Mouse (Mus musculus) left cerebral cortex, adult 8-10 months (tissue): ENCODE results near the gene Gm10229. TPM values are rescaled to one million over a fixed set of nuclear protein-coding genes. Genes with fewer than 3 reads are reported as not detected.
"Not testable (repeated sequence)": the region's sequence is repeated elsewhere in the genome, so short reads cannot be mapped to it uniquely, and the experiment has no call there.

ENCODE experiments used
- DNase-seq, 2 experiments: peaks; one replicate each; pipeline ENCODE4 v3.0.0; 2022; ENCODE audit warnings: low spot score in 2 of 2
- total RNA-seq, 4 experiments: library from RNA; stranded (reverse); gene quantifications; 2 replicates each; pipeline ENCODE4 v1.2.4; 2022

Gene Gm10229
- total RNA-seq = not detected

DNA sequence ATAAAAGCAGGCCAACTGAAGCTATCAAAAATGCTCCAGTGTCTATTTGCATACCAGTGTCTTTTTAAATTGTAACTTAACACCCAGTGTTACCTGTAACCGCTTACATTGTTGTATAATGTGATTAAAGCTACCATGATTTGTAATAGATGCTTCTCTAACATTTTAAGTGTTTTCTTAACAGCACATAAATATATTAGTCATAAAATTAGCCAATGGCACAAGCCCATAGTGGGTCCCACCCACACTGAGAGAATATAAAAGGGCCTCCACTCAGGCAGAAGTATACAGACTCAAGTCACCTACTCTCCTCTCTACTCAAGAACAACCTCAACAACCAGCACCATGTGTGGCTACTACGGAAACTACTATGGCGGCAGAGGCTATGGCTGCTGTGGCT lies at the start of gene Gm10229:
TSS of gene Gm10229 (plus strand) at position 301 of the 400 bp plus-strand sequence.
- not testable (repeated sequence) for DNase-seq

DNA sequence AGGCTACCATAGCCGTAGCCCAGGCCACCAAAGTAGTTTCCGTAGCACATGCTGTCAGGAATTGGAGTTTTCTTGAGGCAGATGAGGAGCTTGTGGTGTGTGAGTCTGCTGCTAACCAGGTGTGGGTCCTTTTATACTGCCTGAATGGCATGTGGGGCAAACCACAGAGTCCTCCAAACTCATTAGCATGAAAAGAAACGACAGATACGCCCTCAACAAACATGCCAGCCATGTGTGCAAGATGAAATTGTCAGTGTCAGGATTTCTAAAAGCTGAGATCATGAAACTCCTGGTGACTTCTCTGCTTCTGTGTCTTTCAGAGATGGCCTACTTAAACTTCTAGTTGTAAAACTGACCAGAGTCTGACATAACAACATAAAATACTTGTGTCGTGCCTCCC lies 4.4 kb upstream of the Gm10229 start, which contains the start of gene Krtap22-2:
TSS of gene Krtap22-2 (minus strand) at position 101 of the 400 bp plus-strand sequence.
- no peak for DNase-seq

DNA sequence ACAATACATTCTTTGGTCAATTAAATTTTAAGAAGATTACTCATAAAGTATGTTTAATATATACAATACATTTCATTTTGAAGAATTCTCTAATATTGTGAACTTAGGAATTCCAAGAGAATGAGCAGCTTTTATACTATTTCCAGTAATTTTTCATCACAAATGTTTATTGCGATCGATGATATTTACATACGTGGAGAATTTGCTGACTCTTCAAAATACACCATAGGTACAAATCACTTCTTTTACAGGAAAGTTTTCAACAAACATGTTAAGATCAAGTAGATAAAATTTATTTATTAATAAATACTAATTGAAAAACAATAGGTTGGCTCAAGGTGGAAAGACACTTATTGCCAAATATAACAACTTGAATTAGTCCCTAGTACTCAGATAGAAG lies 1.1 kb upstream of the Gm10229 start:
- DNase-seq = no peak

DNA sequence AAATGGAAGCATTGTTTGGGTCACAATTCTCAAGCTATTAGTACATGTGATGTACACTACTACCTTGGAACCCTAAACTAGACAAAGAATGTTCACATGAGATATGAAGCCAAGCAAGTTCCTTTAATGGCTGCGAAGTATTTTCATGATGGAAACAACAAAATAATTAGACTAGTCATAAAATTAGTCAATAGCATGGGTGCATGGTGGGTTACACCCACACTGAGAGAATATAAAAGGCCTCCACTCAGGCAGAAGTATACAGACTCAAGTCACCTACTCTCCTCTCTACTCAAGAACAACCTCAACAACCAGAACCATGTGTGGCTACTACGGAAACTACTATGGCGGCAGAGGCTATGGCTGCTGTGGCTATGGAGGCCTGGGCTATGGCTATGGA lies 16.3 kb downstream of the Gm10229 start, which contains the start of gene Krtap6-1:
TSS of gene Krtap6-1 (plus strand) at position 301 of the 400 bp plus-strand sequence.
- not testable (repeated sequence) for DNase-seq

DNA sequence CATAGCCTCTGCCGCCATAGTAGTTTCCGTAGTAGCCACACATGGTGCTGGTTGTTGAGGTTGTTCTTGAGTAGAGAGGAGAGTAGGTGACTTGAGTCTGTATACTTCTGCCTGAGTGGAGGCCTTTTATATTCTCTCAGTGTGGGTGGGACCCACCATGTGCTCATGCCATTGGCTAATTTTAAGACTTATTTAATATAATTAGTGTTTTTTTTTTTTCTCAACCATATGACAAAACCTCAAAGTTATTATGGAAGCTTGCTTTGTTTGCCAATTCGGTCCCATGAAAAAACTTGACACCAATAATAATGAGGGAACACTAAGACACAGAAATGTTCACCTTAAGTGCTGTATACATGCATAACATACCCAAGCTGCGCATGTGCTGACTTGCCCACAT lies 26.3 kb downstream of the Gm10229 start, which contains the start of gene Gm10228:
TSS of gene Gm10228 (minus strand) at position 101 of the 400 bp plus-strand sequence.
- not testable (repeated sequence) for DNase-seq

DNA sequence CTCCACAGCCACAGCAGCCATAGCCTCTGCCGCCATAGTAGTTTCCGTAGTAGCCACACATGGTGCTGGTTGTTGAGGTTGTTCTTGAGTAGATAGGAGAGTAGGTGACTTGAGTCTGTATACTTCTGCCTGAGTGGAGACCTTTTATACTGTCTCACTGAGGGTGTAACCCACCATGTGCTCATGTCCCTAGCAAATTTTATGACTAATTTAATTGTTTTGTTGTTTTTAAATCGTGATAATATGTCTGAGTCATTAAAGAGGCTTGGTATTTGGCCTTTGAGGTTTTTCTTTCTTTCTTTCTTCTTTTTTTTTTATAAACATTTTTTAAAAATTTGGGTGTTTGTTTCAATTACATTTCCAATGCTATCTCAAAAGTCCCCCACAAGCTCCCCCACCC lies 32.7 kb downstream of the Gm10229 start, which contains the start of gene Krtap6-5:
TSS of gene Krtap6-5 (minus strand) at position 101 of the 400 bp plus-strand sequence.
- no peak for DNase-seq

DNA sequence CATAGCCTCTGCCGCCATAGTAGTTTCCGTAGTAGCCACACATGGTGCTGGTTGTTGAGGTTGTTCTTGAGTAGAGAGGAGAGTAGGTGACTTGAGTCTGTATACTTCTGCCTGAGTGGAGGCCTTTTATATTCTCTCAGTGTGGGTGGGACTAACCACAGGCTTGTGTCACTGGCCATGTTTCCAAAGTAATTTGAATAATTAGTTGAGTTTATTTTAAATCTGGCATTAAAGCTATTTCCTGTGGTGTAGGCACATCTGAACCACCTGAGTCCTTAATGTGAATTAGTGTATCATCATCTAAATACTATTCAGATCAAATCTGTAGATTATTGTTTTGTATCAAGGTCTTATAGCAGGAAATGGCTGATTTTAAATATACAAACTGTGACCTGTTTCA lies 48.8 kb downstream of the Gm10229 start, which contains the start of gene 1110025L11Rik:
TSS of gene 1110025L11Rik (minus strand) at position 101 of the 400 bp plus-strand sequence.
- not testable (repeated sequence) for DNase-seq

Other genes starting within 250 kb of the Gm10229 start
- not detected for gene 2310057N15Rik, start 241.1 kb upstream of the Gm10229 start, total RNA-seq
- not detected for gene Gm5965, start 237.4 kb upstream of the Gm10229 start, total RNA-seq
- not detected for gene Gm20741, start 203.1 kb upstream of the Gm10229 start, total RNA-seq
- gene Krtap15, start 195.1 kb upstream of the Gm10229 start, total RNA-seq = not detected
- not detected for gene Krtap14, start 189.1 kb upstream of the Gm10229 start, total RNA-seq
- gene Krtap19-1, start 145.9 kb upstream of the Gm10229 start, total RNA-seq = not detected
- not detected for gene Krtap19-2, start 141.0 kb upstream of the Gm10229 start, total RNA-seq
- not detected for gene Krtap19-3, start 137.2 kb upstream of the Gm10229 start, total RNA-seq
- not detected for gene Krtap19-4, start 130.2 kb upstream of the Gm10229 start, total RNA-seq
- gene Krtap19-5, start 118.8 kb upstream of the Gm10229 start, total RNA-seq = not detected
- not detected for gene Krtap19-9b, start 83.0 kb upstream of the Gm10229 start, total RNA-seq
- not detected for gene Krtap16-3, start 52.4 kb upstream of the Gm10229 start, total RNA-seq
- not detected for gene Krtap22-2, start 4.5 kb upstream of the Gm10229 start, total RNA-seq
- gene Krtap6-1, start 16.4 kb downstream of the Gm10229 start, total RNA-seq = not detected
- not detected for gene Gm10228, start 26.2 kb downstream of the Gm10229 start, total RNA-seq
- not detected for gene Krtap6-5, start 32.6 kb downstream of the Gm10229 start, total RNA-seq
- gene 1110025L11Rik, start 48.7 kb downstream of the Gm10229 start, total RNA-seq = not detected
- gene Krtap6-3, start 68.7 kb downstream of the Gm10229 start, total RNA-seq = not detected
- gene Gm6358, start 125.6 kb downstream of the Gm10229 start, total RNA-seq = not detected
- gene Gm10061, start 135.8 kb downstream of the Gm10229 start, total RNA-seq = not detected
- gene Gm9789, start 142.7 kb downstream of the Gm10229 start, total RNA-seq = not detected
- gene Gm7735, start 154.2 kb downstream of the Gm10229 start, total RNA-seq = not detected
- gene 1110057P08Rik, start 159.5 kb downstream of the Gm10229 start, total RNA-seq = not detected
- not detected for gene Krtap20-2, start 190.6 kb downstream of the Gm10229 start, total RNA-seq